Mouse (Mus musculus) liver, adult 2 months (tissue): ENCODE data around the gene Slc41a3. TPM values are rescaled to one million over a fixed set of nuclear protein-coding genes. Genes with fewer than 3 reads are reported as not detected.

Experiments used
- DNase-seq: peaks from one replicate; pipeline ENCODE4 v3.0.0-alpha.2; 2011; ENCODE audit warnings: low read depth, low spot score; ENCODE audit errors: extremely low read depth
- H3K27ac ChIP-seq: fragments of 200-500 bp; replicated peaks from 2 replicates; pipeline ENCODE4 v1.5.1; 2012; ENCODE audit warnings: low read depth, mild to moderate bottlenecking, control low read depth, inconsistent platforms, low read length; ENCODE audit not compliant: insufficient read depth
- H3K27me3 ChIP-seq: fragments of 200-500 bp; 2 replicates; pipeline ENCODE4 v1.6.1; 2012; ENCODE audit warnings: mild to moderate bottlenecking, moderate library complexity, low read length, inconsistent platforms; ENCODE audit not compliant: control insufficient read depth, insufficient read depth
- H3K36me3 ChIP-seq: fragments of 200-500 bp; 2 replicates; pipeline ENCODE4 v1.6.1; 2012; ENCODE audit warnings: low read length, inconsistent platforms; ENCODE audit not compliant: control insufficient read depth, insufficient read depth
- H3K4me1 ChIP-seq: fragments of 200-500 bp; 2 replicates; pipeline ENCODE4 v1.6.1; 2011; ENCODE audit warnings: low read length; ENCODE audit not compliant: control insufficient read depth, insufficient read depth
- H3K4me3 ChIP-seq: fragments of 200-500 bp; 2 replicates; pipeline ENCODE4 v1.5.1; 2011; ENCODE audit warnings: low read depth, mild to moderate bottlenecking, control low read depth, low read length, moderate library complexity; ENCODE audit not compliant: insufficient read depth
- H3K79me2 ChIP-seq: fragments of 200-500 bp; 2 replicates; pipeline ENCODE4 v1.6.1; 2012; ENCODE audit warnings: inconsistent platforms, mild to moderate bottlenecking, low read length, moderate library complexity; ENCODE audit not compliant: control insufficient read depth, insufficient read depth
- H3K9ac ChIP-seq: fragments of 200-500 bp; 2 replicates; pipeline ENCODE4 v1.6.1; 2012; ENCODE audit warnings: low read depth, mild to moderate bottlenecking, control low read depth, inconsistent platforms, low read length
- CTCF ChIP-seq: fragments of 200-500 bp; IDR thresholded peaks from 2 replicates; pipeline ENCODE4 v1.5.1; 2011; ENCODE audit warnings: low read depth, low read length, control low read depth
- POLR2A ChIP-seq: fragments of 200-500 bp; IDR thresholded peaks from 2 replicates; pipeline ENCODE4 v1.6.1; 2011; ENCODE audit warnings: low read length, control low read depth; ENCODE audit not compliant: insufficient read depth; ENCODE audit errors: extremely low read depth
- WGBS: fragments of 180-500 bp; shearing (Covaris S2); methylation state at CpG from one replicate; pipeline ENCODE4 v1.1.7; 2018; 5-methylcytosine and 5-hydroxymethylcytosine counted together
- polyA plus RNA-seq: library from polyadenylated mRNA; depleted of rRNA; stranded (reverse); fragments of >200 nt; gene quantifications from 2 replicates; pipeline ENCODE4 v1.2.3, GENCODE M21; 2012
- total RNA-seq: library from RNA; depleted of rRNA; stranded (reverse); fragments of >200 nt; gene quantifications from 2 replicates; pipeline ENCODE4 v1.2.3, GENCODE M21; 2014

Slc41a3 gene
- total and polyA plus RNA-seq, 2 experiments, result 1.1 to 1.5 TPM

- Histone ChIP-seq H3K4me1 (peaks cover 13% of the 10 kb centered on the region), H3K27me3 (no peaks in the 10 kb centered on the region), H3K27ac (no peak overlapping the region), H3K9ac (no peak overlapping the region), H3K36me3 (no peaks in the 10 kb centered on the region), H3K79me2 (no peaks in the 10 kb centered on the region), H3K4me3 (no peak overlapping the region)
- no peak for TF ChIP-seq POLR2A
- peak; percentile 94 for TF ChIP-seq CTCF
- WGBS, result 13% methylated on average over 5 of the region's 5 CpGs
- DNase-seq, result peak; percentile 48
Measured at GRCm38 (mm10) chr6:90607196-90607595, 2.7 kb downstream of the Slc41a3 start.

- H3K4me3 ChIP-seq, result no peak overlapping the region
- DNase-seq, result no peak
- H3K79me2 ChIP-seq, result no peaks in the 10 kb centered on the region
- H3K4me1 ChIP-seq, result peaks cover 12% of the 10 kb centered on the region
- no peak overlapping the region for H3K27ac ChIP-seq
- H3K36me3 ChIP-seq, result no peaks in the 10 kb centered on the region
- no peaks in the 10 kb centered on the region for H3K27me3 ChIP-seq
- WGBS, result 61% methylated on average over 6 of the region's 6 CpGs
- no peak overlapping the region for H3K9ac ChIP-seq
- TF ChIP-seq CTCF (peak; percentile 38), POLR2A (no peak)
Measured at GRCm38 (mm10) chr6:90608186-90608585, 3.7 kb downstream of the Slc41a3 start.

GRCm38 (mm10) chr6:90610248-90610647, 5.7 kb downstream of the Slc41a3 start:
- H3K4me1 ChIP-seq, result peaks cover 2% of the 10 kb centered on the region; the same call in 1 of the 2 replicates
- H3K27ac ChIP-seq, result no peak overlapping the region
- H3K36me3 ChIP-seq, result no peaks in the 10 kb centered on the region
- WGBS, result 80% methylated on average over 5 of the region's 5 CpGs
- no peaks in the 10 kb centered on the region for H3K79me2 ChIP-seq
- DNase-seq, result no peak
- H3K27me3 ChIP-seq, result no peaks in the 10 kb centered on the region
- TF ChIP-seq CTCF, result no peak
- TF ChIP-seq POLR2A, result no peak
- H3K4me3 ChIP-seq, result no peak overlapping the region
- no peak overlapping the region for H3K9ac ChIP-seq

- DNase-seq, result no peak
- 95% methylated on average over 8 of the region's 8 CpGs for WGBS
- H3K79me2 ChIP-seq, result no peaks in the 10 kb centered on the region
- no peaks in the 10 kb centered on the region for H3K4me1 ChIP-seq
- TF ChIP-seq CTCF, result no peak
- TF ChIP-seq POLR2A, result no peak
- H3K27me3 ChIP-seq, result no peaks in the 10 kb centered on the region
- no peak overlapping the region for H3K9ac ChIP-seq
- H3K27ac ChIP-seq, result no peak overlapping the region
- H3K4me3 ChIP-seq, result no peak overlapping the region
- no peaks in the 10 kb centered on the region for H3K36me3 ChIP-seq
Measured at GRCm38 (mm10) chr6:90613277-90613676, 8.8 kb downstream of the Slc41a3 start.

- Histone ChIP-seq H3K79me2 (no peaks in the 10 kb centered on the region), H3K27ac (no peak overlapping the region), H3K4me1 (peaks cover 7% of the 10 kb centered on the region; the same call in 1 of the 2 replicates)
Measured at GRCm38 (mm10) chr6:90615362-90615761, 10.8 kb downstream of the Slc41a3 start.

GRCm38 (mm10) chr6:90615991-90616390, 11.5 kb downstream of the Slc41a3 start:
- Histone ChIP-seq H3K36me3 (no peaks in the 10 kb centered on the region), H3K79me2 (no peaks in the 10 kb centered on the region), H3K27ac (no peak overlapping the region), H3K9ac (no peak overlapping the region), H3K4me3 (no peak overlapping the region), H3K27me3 (no peaks in the 10 kb centered on the region), H3K4me1 (peaks cover 7% of the 10 kb centered on the region; the same call in 1 of the 2 replicates)
- WGBS, result 91% methylated on average over 6 of the region's 6 CpGs
- TF ChIP-seq POLR2A, result no peak
- TF ChIP-seq CTCF, result no peak
- no peak for DNase-seq

More at GRCm38 (mm10) chr6:90615362-90615761, 10.8 kb downstream of the Slc41a3 start:
- no peak for TF ChIP-seq CTCF
- no peak for TF ChIP-seq POLR2A
- H3K4me3 ChIP-seq, result no peak overlapping the region
- H3K27me3 ChIP-seq, result no peaks in the 10 kb centered on the region
- WGBS, result 44% methylated on average over 7 of the region's 7 CpGs
- DNase-seq, result no peak
- H3K9ac ChIP-seq, result no peak overlapping the region
- no peaks in the 10 kb centered on the region for H3K36me3 ChIP-seq
